Mouse (Mus musculus) cerebellum, adult 9-10 months (tissue): Measurements from ENCODE around the gene Dph2.

ENCODE experiments used
- DNase-seq: peaks from one replicate; pipeline ENCODE4 v3.0.0; 2022

Gene Dph2

DNA sequence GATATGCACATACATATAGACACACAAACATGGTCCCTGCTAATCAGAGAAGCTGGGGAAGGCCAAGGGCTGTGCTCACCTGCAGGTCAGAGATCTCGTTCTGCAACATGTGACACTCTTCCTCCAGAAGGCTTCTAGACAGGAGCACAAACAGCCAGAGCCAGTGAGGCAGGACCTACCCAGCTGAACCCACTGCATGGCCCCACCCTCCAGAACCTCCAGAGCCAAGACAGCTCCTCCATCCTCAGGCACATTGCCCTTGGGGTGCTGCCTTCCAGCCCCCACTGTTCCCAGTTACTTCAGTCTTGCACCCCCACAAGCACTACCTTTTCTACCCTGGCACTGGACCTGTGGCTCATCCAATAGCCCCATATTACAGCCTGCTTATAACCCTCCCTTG is 21.4 kb downstream of the Dph2 start:
- no peak for DNase-seq

DNA sequence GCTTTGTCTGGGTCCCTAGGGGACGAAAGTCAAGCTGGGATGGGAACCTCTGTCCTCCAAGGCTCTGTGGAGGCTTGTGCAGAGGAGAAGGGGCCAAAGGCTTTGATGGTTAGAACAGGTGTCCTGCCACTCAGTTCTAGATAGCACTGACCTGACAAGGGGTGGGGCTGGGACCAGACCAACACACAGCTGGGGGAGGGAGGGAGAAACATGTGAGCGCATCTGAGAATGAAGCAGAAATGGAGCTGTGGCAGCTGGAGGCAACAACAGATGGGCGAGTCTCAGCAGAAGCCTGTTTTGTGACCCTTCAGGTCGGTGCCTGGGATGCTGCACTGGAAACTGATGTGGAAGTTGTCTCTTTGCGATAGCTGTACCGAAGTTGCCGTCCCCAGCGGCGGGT is 22.5 kb downstream of the Dph2 start:
- DNase-seq, result no peak

DNA sequence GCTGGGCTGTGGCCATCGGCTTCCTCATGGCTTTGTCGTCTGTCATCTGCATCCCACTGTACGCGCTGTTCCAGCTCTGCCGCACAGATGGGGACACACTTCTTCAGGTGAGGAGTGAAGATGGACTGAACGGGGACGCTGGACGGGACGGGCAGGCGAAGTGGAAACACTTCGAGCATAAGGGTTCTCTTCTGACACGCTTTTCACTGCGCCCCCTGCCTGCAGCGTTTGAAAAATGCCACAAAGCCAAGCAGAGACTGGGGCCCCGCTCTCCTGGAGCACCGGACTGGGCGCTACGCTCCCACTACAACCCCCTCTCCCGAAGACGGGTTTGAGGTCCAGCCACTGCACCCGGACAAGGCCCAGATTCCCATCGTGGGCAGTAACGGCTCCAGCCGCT is 24.0 kb downstream of the Dph2 start:
- peak; percentile 47 for DNase-seq

DNA sequence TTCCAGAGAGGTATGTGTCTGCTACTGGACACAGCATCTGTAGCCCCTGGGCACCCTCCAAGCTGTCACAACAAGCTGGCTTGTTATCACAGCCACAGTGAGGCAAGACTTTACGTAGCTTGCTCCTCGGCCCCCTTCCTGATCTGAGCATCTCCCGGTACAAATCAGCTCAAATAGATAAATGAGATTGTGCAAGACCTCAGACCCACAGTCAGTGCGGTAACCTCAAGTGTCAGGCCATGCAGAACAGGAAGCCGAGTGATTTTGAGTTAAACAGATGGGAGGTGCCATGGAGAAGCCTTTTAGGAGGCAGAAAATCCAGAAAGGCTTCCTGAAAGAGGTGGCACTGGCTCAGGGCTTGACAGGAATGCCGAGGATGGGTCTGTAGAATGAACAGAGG is 24.8 kb downstream of the Dph2 start:
- no peak for DNase-seq

DNA sequence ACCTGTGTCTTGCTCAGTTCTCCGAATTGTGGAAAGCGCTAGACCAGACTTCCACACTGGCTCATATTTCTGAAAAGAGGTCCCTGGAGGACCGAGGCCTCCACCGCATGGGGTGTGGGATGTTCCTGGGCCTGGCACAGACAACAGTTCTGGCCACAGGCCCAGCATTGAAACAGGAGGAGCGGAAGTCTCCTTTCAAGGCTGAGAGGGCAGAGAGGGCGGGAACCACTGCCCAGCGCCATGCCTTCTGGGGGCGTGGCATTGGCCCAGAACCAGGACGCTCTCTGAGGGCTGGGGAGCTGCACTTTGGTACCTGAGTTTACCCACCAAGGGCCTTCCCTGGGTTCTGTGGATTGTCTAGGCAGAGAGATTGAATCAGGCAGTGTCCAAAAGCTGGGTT is 25.7 kb downstream of the Dph2 start:
- no peak for DNase-seq

DNA sequence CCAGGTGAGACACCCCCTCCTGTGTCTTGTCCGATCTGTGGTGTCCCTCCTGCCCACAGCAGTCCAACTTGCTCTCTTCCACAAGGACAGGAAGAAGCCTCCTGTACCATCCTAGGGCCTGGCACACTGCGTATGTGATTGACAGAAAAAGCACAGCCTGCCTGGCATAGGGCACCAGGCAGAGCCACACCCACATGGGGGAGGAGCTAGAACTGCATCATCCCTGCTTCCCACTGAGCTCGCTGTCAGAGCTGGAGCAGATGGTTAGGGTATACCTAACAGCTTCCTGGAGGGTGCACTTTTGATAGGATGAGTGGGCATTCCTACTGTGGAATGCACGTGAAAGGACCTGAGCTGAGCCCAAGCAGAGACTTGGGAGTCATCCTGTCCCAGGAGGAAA is 29.0 kb downstream of the Dph2 start:
- no peak for DNase-seq

DNA sequence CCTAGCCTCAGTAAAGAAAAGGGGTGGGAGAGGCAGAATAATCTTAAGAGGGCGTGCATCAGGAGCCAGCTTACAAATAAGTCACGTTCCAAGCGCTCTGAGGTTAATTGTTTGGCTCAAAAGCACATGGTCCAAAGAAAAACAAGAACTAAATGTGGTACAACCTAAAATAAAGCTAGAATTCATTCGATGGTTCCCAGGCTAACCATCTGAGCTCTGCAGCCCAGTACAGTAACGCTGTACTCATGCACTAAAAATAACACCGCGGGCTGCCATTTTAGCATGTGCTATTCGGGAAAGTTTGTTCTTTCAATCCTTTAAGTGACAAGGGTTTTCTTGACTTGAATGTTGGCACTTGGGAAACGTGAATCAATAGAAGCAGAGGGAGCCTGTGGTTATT is 31.3 kb downstream of the Dph2 start:
- no peak for DNase-seq

DNA sequence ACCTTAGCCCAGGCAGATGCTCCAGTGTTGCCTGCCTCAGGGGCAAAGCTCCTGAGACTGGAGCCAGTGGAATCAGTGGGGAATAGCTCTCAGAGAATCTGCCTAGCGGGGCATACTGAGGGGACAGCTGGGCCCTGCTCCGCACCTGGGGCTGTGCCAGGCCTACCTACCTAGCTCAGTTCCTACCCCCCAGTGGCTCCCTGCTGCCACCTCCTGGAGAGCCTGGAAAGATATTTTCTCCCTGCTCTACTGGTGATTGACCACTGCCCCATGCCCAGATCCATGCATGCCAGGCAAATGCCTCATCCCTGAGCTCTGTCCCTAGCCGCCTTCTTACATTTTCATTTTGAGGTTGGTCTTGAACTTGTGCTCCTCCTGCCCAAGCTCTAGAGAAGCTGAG is 33.0 kb downstream of the Dph2 start:
- peak; percentile 55 for DNase-seq

DNA sequence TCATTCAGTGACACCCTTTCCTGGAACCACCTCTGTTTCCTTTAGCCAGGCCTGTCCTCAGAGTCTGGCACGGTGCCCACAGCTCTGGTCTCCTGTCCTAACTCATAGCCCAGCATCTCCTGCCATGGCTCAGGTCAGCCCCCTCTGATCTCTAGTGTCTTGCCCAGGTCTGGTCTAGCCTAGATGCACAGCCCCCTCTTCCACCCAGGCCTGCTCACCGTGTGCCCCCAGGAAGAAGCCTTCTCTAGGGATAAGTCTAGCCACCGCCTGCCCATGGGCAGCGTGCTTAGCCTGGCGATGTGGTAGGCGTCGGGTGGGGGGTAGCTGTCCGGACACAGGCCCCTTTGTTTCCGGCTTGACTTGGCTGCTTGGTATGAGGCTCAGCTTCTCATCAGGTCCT is 36.7 kb downstream of the Dph2 start:
- peak; percentile 39 for DNase-seq

DNA sequence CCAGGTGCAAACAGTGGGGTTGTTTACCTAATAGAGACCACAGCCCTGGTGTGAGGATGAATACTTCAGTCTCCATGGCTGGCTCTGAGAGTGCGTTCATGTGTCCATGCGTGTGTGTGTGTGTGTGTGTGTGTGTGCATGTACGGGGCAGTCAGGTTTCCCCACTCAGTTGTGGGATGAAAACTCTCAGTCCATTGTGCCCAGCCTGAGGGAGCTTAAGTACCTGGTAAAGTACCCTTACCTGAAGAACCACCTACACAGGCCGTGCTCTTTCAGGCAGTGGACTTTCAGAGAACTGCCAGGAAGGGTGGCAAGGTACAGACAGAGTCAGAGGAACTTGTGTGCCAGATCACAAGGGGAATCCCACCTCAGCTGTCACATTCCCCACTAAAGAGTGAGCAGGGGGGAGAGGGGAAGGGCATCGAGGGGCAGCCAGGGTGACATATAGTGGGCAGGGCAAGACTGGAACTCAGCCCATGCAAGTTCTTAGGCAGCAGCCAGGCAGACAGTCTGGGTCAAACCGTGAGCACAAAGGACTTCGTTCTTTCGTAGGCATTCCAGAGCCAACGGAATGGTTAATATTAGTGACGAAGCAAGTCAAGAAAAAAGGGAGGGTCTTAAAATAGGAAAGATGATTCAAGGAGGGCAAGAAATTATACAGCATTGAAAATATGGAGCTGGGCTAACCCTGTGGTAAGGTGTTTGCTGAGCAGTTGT is 39.5 kb downstream of the Dph2 start:
- no peak for DNase-seq

DNA sequence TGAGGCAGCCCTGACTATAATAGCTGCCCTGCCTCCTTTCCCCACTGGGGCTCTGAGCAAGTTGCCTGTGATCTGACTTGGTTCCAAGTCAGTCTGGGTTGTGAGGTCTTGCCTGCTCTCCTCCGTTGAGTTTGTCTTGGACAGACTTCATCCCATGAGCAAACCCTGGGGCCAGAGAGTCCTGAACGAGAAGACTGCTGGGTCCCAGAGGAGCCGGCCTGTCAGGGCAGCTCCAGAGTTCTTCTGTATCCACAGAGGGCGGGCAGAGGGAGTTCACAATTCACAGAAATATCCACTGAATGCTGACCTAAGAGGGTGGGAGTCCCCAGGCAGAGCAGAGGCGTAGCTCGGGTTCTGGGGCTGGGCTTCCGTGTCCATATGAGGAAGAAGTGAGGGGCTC is 41.0 kb downstream of the Dph2 start:
- DNase-seq, result no peak

DNA sequence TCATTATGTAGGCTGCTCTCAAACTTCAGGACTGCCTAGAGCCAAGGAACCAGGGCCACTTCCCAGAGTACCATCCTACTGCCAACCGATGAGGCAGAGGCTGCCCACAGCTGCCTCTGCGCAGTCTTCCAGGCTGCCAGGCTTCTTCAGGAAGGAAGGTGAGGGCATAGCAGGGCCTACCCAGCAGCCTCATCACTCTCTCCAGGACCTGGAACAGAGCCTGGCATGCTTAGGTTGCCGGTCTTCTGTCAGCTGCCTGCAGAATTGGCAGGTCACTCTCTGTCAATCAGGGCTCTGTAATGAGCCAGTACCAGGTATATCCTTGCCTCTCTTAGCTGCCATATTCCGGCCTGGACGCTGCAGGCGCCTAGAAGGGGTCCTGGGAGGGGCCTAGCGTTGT is 41.7 kb downstream of the Dph2 start:
- DNase-seq, result no peak

DNA sequence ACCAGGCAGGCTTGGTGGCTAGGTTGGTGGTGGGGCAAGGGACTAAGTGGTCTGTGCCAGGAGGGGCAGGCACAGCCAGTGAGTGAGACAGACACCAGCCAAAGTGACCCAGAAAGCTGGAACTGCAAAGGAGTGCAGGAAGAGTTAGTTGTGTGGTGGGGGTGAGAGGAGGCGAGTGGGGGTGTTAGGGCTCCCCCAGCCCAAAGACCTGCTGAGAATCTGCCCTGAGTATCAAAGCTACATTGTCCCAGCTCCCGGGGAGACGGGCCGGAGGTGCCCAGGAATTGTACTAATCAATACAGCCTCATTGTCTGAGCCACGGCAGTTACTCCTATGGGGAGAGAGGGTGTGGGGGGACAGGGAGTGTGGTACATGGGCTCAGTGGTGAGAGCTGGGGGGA is 42.3 kb downstream of the Dph2 start:
- DNase-seq, result no peak

DNA sequence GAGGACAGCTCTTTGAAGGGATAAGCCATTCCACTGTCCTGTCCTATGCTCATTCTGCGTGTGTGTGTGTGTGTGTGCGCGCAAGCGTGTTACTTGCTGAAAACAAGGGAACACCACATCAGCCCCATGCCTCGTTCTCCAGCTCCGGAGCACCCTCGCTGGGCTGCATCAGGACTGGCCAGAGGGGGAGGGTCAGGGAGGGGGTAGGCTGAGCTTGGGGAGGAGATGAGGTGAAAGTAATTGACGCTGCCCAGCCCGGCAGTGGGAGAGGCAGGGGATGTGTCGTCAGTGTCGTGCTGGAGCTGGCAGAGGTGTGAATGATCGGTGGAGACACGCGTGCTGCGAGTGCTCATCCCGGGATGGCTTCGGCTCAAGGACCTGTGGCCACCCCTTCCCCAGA is 42.8 kb downstream of the Dph2 start:
- DNase-seq, result no peak

DNA sequence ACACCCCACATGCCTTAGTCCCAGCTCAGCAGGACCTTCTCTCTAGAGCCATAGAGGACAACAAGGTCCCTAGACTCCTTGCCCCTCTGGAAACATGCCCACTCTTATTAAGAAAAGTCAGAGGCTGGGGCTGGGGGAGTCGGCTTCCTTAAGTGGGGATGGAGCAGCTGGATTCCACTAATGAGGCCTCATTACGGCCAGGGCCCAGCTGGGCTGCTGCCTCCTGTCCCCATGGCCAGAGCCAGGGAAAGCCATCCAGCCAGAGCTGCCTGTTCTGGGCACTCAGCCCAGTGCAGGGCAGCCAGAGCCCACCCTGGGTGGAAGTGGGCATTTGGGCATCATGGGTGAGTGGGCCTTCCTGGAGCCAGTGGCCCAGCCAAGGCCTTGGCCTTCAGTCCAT is 44.8 kb downstream of the Dph2 start:
- DNase-seq, result no peak

DNA sequence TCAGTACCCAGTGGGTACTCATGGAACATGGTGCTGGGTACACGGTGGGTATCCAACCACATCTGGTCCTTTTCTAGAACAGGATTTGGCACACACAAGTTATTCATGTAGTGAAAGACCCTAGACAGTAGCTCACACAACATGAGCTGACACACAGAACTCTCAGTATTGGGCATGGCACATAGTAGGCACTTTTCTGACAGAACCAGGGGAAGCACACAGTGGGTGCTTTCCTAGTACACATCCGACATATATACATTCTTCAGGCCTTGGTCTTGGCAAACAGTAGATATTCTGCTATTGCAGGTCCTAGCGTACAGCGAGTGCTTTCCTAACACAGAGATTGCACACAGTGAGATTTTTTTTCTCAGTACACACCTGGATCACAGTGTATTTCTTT is 45.6 kb downstream of the Dph2 start:
- DNase-seq, result no peak

DNA sequence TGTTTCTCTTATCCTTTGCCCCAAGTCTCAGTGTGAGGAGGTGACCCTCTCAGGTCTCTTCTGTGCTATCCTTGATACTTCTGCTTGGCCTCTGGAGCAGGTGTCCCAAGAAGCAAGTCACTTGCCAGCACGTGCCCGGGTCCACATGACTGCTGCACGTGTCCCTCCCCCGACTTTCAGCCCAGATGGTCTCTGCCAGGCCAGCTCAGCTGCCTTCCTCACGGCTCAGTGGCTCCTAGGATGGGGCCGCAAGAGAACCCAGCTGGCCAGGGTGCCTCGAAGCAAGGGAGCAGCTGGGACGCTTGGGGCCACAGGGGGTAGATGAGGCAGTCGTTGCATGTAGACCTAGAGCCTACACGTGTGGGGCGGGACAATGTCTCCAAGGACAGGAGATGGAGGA is 46.5 kb downstream of the Dph2 start:
- no peak for DNase-seq

DNA sequence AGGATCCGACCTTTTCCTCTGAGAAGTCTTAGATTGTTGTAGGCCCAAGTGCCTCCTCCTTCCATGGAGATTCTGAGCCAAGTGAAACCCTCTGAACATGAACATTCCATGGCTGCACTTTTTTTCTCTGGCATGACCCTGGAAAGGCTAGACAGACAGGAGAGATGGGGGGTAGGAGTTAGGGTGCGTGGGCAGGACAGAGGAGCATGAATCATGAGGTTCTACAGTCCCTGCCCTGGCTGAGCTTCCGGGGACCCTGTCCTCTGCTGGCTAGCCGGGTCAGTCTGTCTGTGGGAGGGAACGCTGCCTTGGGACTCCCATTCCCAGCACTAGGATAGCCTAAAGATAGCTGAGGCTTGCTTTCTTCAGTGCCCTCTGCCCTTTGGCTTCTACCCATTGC is 47.4 kb downstream of the Dph2 start:
- DNase-seq, result no peak

DNA sequence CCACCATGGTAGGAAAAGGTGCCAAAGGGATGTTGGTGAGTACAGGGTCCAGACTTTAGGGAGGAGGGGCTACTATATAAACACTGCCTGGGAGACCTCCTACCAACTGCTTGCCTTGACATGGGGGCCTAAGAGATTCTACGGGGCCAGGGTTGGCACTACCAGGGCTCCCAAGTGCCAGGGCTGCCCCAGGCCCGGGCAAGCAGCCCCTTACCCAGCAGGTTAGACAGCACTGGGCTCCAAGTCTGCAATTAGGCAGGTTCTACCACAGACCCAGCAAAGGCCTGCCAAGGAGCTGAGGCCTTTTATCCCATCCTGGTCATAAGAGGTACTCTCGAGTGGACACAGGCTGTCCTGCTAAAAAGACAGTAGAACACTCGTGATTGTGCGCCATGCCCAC is 48.7 kb downstream of the Dph2 start:
- no peak for DNase-seq

DNA sequence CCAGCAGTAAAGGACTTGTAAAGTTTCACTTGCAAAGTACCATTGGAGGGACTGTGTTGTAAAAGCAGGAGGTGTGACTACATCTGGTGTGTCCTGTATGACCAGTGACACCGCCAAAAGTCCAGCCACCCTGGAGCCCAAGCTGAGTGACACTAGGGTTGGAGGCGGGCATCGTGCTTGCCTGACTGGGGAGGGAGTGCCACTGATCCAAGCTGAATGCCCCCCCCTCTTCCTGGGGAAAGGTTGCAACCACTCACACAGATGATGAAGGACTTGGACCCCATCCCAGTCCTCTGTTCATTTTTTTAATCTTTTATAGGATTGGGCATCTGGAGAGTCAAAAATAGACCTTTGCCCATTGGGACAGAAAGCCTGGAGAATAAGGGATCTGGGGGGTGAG is 50.3 kb downstream of the Dph2 start:
- no peak for DNase-seq

DNA sequence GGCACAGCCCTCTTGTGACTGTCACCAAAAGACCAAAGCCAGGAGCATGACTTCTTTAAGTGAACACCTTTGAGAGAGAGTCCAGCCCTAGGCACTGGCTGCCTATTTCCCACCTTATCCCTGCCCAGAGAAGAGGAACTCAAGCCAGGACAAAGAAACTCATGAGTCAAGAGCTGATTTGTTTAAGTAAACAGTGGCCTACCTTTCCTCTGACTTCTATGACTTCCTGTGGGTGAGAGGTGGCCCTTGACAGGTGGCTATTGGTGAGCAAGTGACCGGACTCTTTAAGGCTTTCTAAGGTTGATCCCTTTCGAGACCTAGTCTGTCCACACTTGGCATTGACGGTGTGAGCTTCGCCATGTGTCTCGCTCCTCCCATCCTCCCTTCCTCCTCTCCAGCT is 51.0 kb downstream of the Dph2 start:
- DNase-seq, result no peak

DNA sequence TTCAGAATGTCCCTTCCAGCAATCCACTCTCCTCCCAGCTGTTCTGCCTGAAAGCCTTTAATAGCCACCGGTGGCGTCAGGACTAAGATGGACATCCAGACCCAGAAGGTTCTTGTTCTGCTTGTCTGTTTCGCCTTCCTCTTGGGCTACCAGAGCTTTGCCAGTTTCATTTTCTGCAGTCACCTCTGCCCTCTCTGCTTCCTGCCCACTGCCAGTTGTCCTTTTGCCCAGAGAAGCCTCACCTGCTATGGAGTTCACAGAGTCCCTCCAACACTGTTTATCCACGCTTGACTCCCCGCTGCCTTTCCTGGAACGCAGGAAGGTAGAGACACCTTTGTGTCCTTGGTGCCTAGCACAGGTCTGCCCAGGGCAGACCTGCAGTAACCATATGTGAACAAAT is 52.5 kb downstream of the Dph2 start:
- no peak for DNase-seq
